Mouse (Mus musculus) limb, embryonic 14.5 days (tissue): ENCODE data around the gene Zbtb25. TPM values are rescaled to one million over a fixed set of nuclear protein-coding genes. Genes with fewer than 3 reads are reported as not detected.

Experiments used
- ATAC-seq: fragments of 200-750 bp; cut with Nextera tagmentation; 2 replicates; pipeline ENCODE4 v1.8.0; 2017; ENCODE audit warnings: low read depth, moderate number of reproducible peaks, moderate TSS enrichment; ENCODE audit not compliant: low FRiP score
- DNase-seq: peaks from one replicate; pipeline ENCODE4 v3.0.0-alpha.2; 2015; ENCODE audit warnings: low spot score
- H3K27ac ChIP-seq: fragments of 300-500 bp; sonication (generic); replicated peaks from 2 replicates; pipeline ENCODE4 v1.5.1; 2014; ENCODE audit warnings: low read depth, mild to moderate bottlenecking, low read length, moderate library complexity, mixed read lengths
- H3K27me3 ChIP-seq: fragments of 300-500 bp; sonication (generic); 2 replicates; pipeline ENCODE4 v1.6.1; 2014; ENCODE audit warnings: low read length, mixed read lengths; ENCODE audit not compliant: control insufficient read depth, insufficient read depth
- H3K36me3 ChIP-seq: fragments of 300-500 bp; sonication (generic); 2 replicates; pipeline ENCODE4 v1.6.1; 2014; ENCODE audit warnings: mild to moderate bottlenecking, low read length, moderate library complexity, mixed read lengths; ENCODE audit not compliant: control insufficient read depth, insufficient read depth
- H3K4me1 ChIP-seq: fragments of 300-500 bp; sonication (generic); 2 replicates; pipeline ENCODE4 v1.6.1; 2014; ENCODE audit warnings: antibody characterized with exemption, low read length, mixed read lengths; ENCODE audit not compliant: control insufficient read depth, insufficient read depth
- H3K4me2 ChIP-seq: fragments of 300-500 bp; sonication (generic); replicated peaks from 2 replicates; pipeline ENCODE4 v1.6.1; 2014; ENCODE audit warnings: low read depth, mild to moderate bottlenecking, low read length, moderate library complexity; ENCODE audit not compliant: severe bottlenecking
- H3K4me3 ChIP-seq: fragments of 300-500 bp; sonication (generic); replicated peaks from 2 replicates; pipeline ENCODE4 v1.5.1; 2014; ENCODE audit warnings: low read length
- H3K9ac ChIP-seq: fragments of 300-500 bp; sonication (generic); 2 replicates; pipeline ENCODE4 v1.6.1; 2014; ENCODE audit warnings: mild to moderate bottlenecking, low read depth, low read length, moderate library complexity; ENCODE audit not compliant: severe bottlenecking
- H3K9me3 ChIP-seq: fragments of 300-500 bp; sonication (generic); 2 replicates; pipeline ENCODE4 v1.6.1; 2016; ENCODE audit warnings: low read length; ENCODE audit not compliant: control insufficient read depth
- POLR2A ChIP-seq: fragments of 200-500 bp; IDR thresholded peaks from 2 replicates; pipeline ENCODE4 v1.8.0; 2012; ENCODE audit warnings: inconsistent platforms, mild to moderate bottlenecking, moderate library complexity, borderline replicate concordance; ENCODE audit not compliant: insufficient read depth, insufficient read length; ENCODE audit errors: extremely low read depth
- WGBS: fragments of 180-500 bp; shearing (Covaris S2); extraction: QIAGEN DNeasy Blood & Tissue Kit; methylation state at CpG from one replicate; pipeline ENCODE4 v1.1.7; 2014; 5-methylcytosine and 5-hydroxymethylcytosine counted together
- polyA plus RNA-seq, 2 experiments: library from polyadenylated mRNA; depleted of rRNA in 1 of 2; stranded (reverse) in 1 of 2; unstranded in 1 of 2; fragments of >200 nt; fragmentation: Nextera tagmentation in 1 of 2; extraction: Ambion mirVana in 1 of 2; gene quantifications; 2 replicates each; pipeline versions ENCODE4 v1.2.1 to v1.2.3; 2012 to 2014

Gene Zbtb25
- polyA plus RNA-seq, 2 experiments = 21.4 to 24.1 TPM

GRCm38 (mm10) chr12:76376649-76377048 lies 7.2 kb upstream of the Zbtb25 start:
- H3K9me3 ChIP-seq = no peaks in the 10 kb centered on the region
- H3K4me2 ChIP-seq = no peak overlapping the region
- H3K36me3 ChIP-seq = no peaks in the 10 kb centered on the region
- H3K4me3 ChIP-seq = no peak overlapping the region
- no peaks in the 10 kb centered on the region for H3K27me3 ChIP-seq
- 60% methylated on average over 7 of the region's 7 CpGs for WGBS
- no peak for TF ChIP-seq POLR2A
- no peak for ATAC-seq
- no peak for DNase-seq
- H3K27ac ChIP-seq = no peak overlapping the region
- H3K9ac ChIP-seq = no peak overlapping the region
- H3K4me1 ChIP-seq = peaks cover 22% of the 10 kb centered on the region

- 79% methylated on average over 3 of the region's 3 CpGs for WGBS
- Histone ChIP-seq H3K4me1 (peaks cover 23% of the 10 kb centered on the region), H3K9me3 (no peaks in the 10 kb centered on the region), H3K4me3 (no peak overlapping the region), H3K27me3 (no peaks in the 10 kb centered on the region), H3K9ac (no peak overlapping the region), H3K36me3 (no peaks in the 10 kb centered on the region), H3K27ac (no peak overlapping the region), H3K4me2 (no peak overlapping the region)
- no peak for TF ChIP-seq POLR2A
- ATAC-seq (no peak), DNase-seq (no peak)
Measured at GRCm38 (mm10) chr12:76375506-76375905, 6.1 kb upstream of the Zbtb25 start.

- Histone ChIP-seq H3K4me1 (peaks cover 23% of the 10 kb centered on the region), H3K9me3 (no peaks in the 10 kb centered on the region), H3K27ac (no peak overlapping the region), H3K27me3 (no peaks in the 10 kb centered on the region), H3K4me3 (no peak overlapping the region), H3K9ac (no peak overlapping the region), H3K36me3 (no peaks in the 10 kb centered on the region), H3K4me2 (no peak overlapping the region)
- 69% methylated on average over 4 of the region's 4 CpGs for WGBS
- ATAC-seq (no peak), DNase-seq (no peak)
- TF ChIP-seq POLR2A = no peak
Measured at GRCm38 (mm10) chr12:76374911-76375310, 5.5 kb upstream of the Zbtb25 start.

GRCm38 (mm10) chr12:76373991-76374390 lies 4.6 kb upstream of the Zbtb25 start:
- ATAC-seq = no peak

GRCm38 (mm10) chr12:76372881-76373818 lies 3.7 kb upstream of the Zbtb25 start:
- Histone ChIP-seq H3K9me3 (no peaks in the 10 kb centered on the region), H3K4me2 (peak overlapping the region; percentile 83; the same call in 1 of the 2 replicates), H3K27me3 (no peaks in the 10 kb centered on the region), H3K27ac (no peak overlapping the region), H3K4me1 (peaks cover 28% of the 10 kb centered on the region), H3K4me3 (no peak overlapping the region), H3K36me3 (no peaks in the 10 kb centered on the region), H3K9ac (no peak overlapping the region)
- ATAC-seq = no peak
- WGBS = 82% methylated on average over 5 of the region's 7 CpGs
- no peak for DNase-seq
- no peak for TF ChIP-seq POLR2A

More at GRCm38 (mm10) chr12:76373991-76374390, 4.6 kb upstream of the Zbtb25 start:
- no peak for DNase-seq
- no peak overlapping the region for H3K4me2 ChIP-seq
- peaks cover 23% of the 10 kb centered on the region for H3K4me1 ChIP-seq
- no peaks in the 10 kb centered on the region for H3K36me3 ChIP-seq
- H3K9ac ChIP-seq = no peak overlapping the region
- no peak overlapping the region for H3K4me3 ChIP-seq
- WGBS = 68% methylated on average over 6 of the region's 6 CpGs
- no peak for TF ChIP-seq POLR2A
- no peaks in the 10 kb centered on the region for H3K27me3 ChIP-seq
- no peaks in the 10 kb centered on the region for H3K9me3 ChIP-seq
- no peak overlapping the region for H3K27ac ChIP-seq
